Mouse (Mus musculus): ENCODE data around the gene Git1. TPM values are rescaled to one million over a fixed set of nuclear protein-coding genes. Genes with fewer than 3 reads are reported as not detected.

Gene Git1
- polyA plus RNA-seq, 1 experiment = 566 TPM

- Histone ChIP-seq H3K4me1 (ENCODE audit: control insufficient read depth, insufficient read depth, low read length) (peaks cover 38% of the 10 kb centered on the region), H3K36me3 (ENCODE audit: control insufficient read depth, insufficient read depth, low read length) (peaks cover 1% of the 10 kb centered on the region), H3K27ac (ENCODE audit: control insufficient read depth, insufficient read depth, low read depth, low read length) (no peak overlapping the region), H3K4me3 (ENCODE audit: control insufficient read depth, low read depth, low read length) (no peak overlapping the region), H3K27me3 (ENCODE audit: control insufficient read depth, insufficient read depth, low read length) (peaks cover 3% of the 10 kb centered on the region; the same call in 1 of the 2 replicates)
- TF ChIP-seq CTCF (IDR thresholded peaks at IDR 0.05; ENCODE audit: control insufficient read depth, insufficient read depth, insufficient replicate concordance, low read depth, low read length) (no peak), POLR2A (IDR thresholded peaks at IDR 0.05; ENCODE audit: control insufficient read depth, low read depth, low read length) (no peak)
These were observed 2.9 kb upstream of the Git1 start for GRCm38 (mm10) chr11:77490451-77490850.

DNA sequence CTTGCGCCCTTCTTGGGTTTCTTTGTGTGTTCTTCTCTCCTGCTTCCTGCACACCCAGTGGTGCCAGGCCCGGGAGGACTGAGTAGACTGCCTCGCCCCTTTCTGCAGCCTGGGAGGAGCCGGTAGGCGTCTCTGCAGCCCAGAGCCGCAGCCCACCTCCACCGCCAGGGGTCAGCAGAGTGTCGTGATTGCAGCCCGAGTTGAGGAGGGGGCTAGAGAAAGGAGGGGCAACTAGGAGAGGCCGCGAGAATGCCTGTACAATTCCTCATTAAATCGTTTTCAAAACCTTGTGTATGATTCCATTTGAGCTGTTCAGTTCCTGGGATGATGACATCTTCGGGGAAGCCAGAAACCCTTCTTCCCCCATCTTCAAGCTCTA, 2.2 kb upstream of the Git1 start:
- peaks cover 1% of the 10 kb centered on the region for H3K36me3 ChIP-seq (ENCODE audit: control insufficient read depth, insufficient read depth, low read length)
- peak overlapping the region; percentile 59 for H3K4me3 ChIP-seq (ENCODE audit: control insufficient read depth, low read depth, low read length)
- H3K27me3 ChIP-seq (ENCODE audit: control insufficient read depth, insufficient read depth, low read length) = peaks cover 3% of the 10 kb centered on the region; the same call in 1 of the 2 replicates
- peak; percentile 86 for TF ChIP-seq CTCF (IDR thresholded peaks at IDR 0.05; ENCODE audit: control insufficient read depth, insufficient read depth, insufficient replicate concordance, low read depth, low read length)
- no peak for TF ChIP-seq POLR2A (IDR thresholded peaks at IDR 0.05; ENCODE audit: control insufficient read depth, low read depth, low read length)
- H3K4me1 ChIP-seq (ENCODE audit: control insufficient read depth, insufficient read depth, low read length) = peaks cover 41% of the 10 kb centered on the region
- H3K27ac ChIP-seq (ENCODE audit: control insufficient read depth, insufficient read depth, low read depth, low read length) = no peak overlapping the region

- no peak for TF ChIP-seq CTCF (IDR thresholded peaks at IDR 0.05; ENCODE audit: control insufficient read depth, insufficient read depth, insufficient replicate concordance, low read depth, low read length)
- H3K4me3 ChIP-seq (ENCODE audit: control insufficient read depth, low read depth, low read length) = peak overlapping the region; percentile 59
- peaks cover 1% of the 10 kb centered on the region for H3K36me3 ChIP-seq (ENCODE audit: control insufficient read depth, insufficient read depth, low read length)
- H3K4me1 ChIP-seq (ENCODE audit: control insufficient read depth, insufficient read depth, low read length) = peaks cover 41% of the 10 kb centered on the region
- H3K27ac ChIP-seq (ENCODE audit: control insufficient read depth, insufficient read depth, low read depth, low read length) = no peak overlapping the region; the same call in 1 of the 2 replicates
- peaks cover 3% of the 10 kb centered on the region; the same call in 1 of the 2 replicates for H3K27me3 ChIP-seq (ENCODE audit: control insufficient read depth, insufficient read depth, low read length)
These were observed 1.7 kb upstream of the Git1 start for GRCm38 (mm10) chr11:77491502-77492291.

DNA sequence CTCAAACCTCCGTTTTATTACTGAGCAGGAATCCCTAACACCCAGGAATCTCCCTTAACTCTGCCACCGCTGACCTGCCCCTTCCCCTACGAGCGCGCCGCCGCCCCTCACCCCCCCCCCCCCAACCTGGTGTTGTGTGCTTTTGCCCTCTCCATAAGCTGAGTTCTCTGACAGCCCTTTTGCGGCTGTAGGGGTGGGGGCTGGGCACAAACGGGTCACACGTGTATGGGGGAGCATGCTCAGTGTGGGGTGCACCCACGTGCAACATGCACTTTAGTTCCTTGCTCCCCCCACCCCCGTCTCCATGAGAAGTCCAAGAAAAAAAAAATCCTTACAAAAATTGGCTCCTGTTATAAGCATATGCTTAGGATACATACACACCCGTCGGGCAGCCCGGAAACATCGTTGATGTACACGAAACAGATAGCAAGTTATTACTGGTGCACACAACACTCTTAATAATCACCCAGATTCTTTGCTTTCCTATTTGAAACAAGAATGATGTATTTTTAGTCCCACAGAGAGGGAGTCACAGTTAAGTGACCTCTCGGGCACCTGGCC, 971 bp upstream of the Git1 start:
- Histone ChIP-seq H3K4me1 (ENCODE audit: control insufficient read depth, insufficient read depth, low read length) (peaks cover 47% of the 10 kb centered on the region), H3K27me3 (ENCODE audit: control insufficient read depth, insufficient read depth, low read length) (peaks cover 3% of the 10 kb centered on the region; the same call in 1 of the 2 replicates), H3K27ac (ENCODE audit: control insufficient read depth, insufficient read depth, low read depth, low read length) (no peak overlapping the region), H3K4me3 (ENCODE audit: control insufficient read depth, low read depth, low read length) (peak overlapping the region; percentile 93), H3K36me3 (ENCODE audit: control insufficient read depth, insufficient read depth, low read length) (peaks cover 1% of the 10 kb centered on the region)
- TF ChIP-seq CTCF (IDR thresholded peaks at IDR 0.05; ENCODE audit: control insufficient read depth, insufficient read depth, insufficient replicate concordance, low read depth, low read length) = no peak
- no peak for TF ChIP-seq POLR2A (IDR thresholded peaks at IDR 0.05; ENCODE audit: control insufficient read depth, low read depth, low read length)

- peak overlapping the region; percentile 93 for H3K4me3 ChIP-seq (ENCODE audit: control insufficient read depth, low read depth, low read length)
- H3K27ac ChIP-seq (ENCODE audit: control insufficient read depth, insufficient read depth, low read depth, low read length) = peak overlapping the region; percentile 84
- peaks cover 52% of the 10 kb centered on the region for H3K4me1 ChIP-seq (ENCODE audit: control insufficient read depth, insufficient read depth, low read length)
- no peak for TF ChIP-seq CTCF (IDR thresholded peaks at IDR 0.05; ENCODE audit: control insufficient read depth, insufficient read depth, insufficient replicate concordance, low read depth, low read length)
- TF ChIP-seq POLR2A (IDR thresholded peaks at IDR 0.05; ENCODE audit: control insufficient read depth, low read depth, low read length) = peak; percentile 32; the same call in 1 of the 2 replicates
- H3K27me3 ChIP-seq (ENCODE audit: control insufficient read depth, insufficient read depth, low read length) = peaks cover 3% of the 10 kb centered on the region; the same call in 1 of the 2 replicates
- peaks cover 1% of the 10 kb centered on the region for H3K36me3 ChIP-seq (ENCODE audit: control insufficient read depth, insufficient read depth, low read length)
These were observed 440 bp upstream of the Git1 start for GRCm38 (mm10) chr11:77492911-77493332.

- H3K27ac ChIP-seq (ENCODE audit: control insufficient read depth, insufficient read depth, low read depth, low read length) = peak overlapping the region; percentile 87
These were observed 948 bp downstream of the Git1 start for GRCm38 (mm10) chr11:77494344-77494676.

DNA sequence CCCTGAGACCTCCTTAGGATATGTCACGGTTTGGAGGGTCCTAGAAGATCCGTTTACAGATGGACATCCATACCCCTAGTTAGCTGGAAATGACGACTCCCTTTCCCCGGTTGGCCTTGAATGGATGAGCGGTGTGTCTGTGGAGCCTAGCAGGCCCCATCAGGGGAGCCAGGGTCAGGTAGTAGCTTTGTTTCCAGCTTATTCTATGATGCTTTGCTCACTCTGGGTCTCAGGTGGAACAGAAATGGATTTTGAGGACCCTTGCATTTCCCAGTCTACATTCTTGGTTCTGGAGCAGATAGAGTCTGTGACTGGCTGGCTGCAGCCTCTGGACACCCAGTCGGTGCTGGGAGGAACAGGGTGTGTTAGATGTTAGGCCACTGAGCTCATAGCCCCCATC, 1.4 kb downstream of the Git1 start:
- TF ChIP-seq CTCF (IDR thresholded peaks at IDR 0.05; ENCODE audit: control insufficient read depth, insufficient read depth, insufficient replicate concordance, low read depth, low read length) (no peak), POLR2A (IDR thresholded peaks at IDR 0.05; ENCODE audit: control insufficient read depth, low read depth, low read length) (no peak)
- no peak overlapping the region for H3K27ac ChIP-seq (ENCODE audit: control insufficient read depth, insufficient read depth, low read depth, low read length)
- H3K4me1 ChIP-seq (ENCODE audit: control insufficient read depth, insufficient read depth, low read length) = peaks cover 51% of the 10 kb centered on the region
- peaks cover 1% of the 10 kb centered on the region for H3K36me3 ChIP-seq (ENCODE audit: control insufficient read depth, insufficient read depth, low read length)
- H3K4me3 ChIP-seq (ENCODE audit: control insufficient read depth, low read depth, low read length) = peak overlapping the region; percentile 97; the same call in 1 of the 2 replicates
- peaks cover 2% of the 10 kb centered on the region; the same call in 1 of the 2 replicates for H3K27me3 ChIP-seq (ENCODE audit: control insufficient read depth, insufficient read depth, low read length)

More at GRCm38 (mm10) chr11:77494344-77494676, 948 bp downstream of the Git1 start:
- Histone ChIP-seq H3K4me3 (ENCODE audit: control insufficient read depth, low read depth, low read length) (peak overlapping the region; percentile 97), H3K4me1 (ENCODE audit: control insufficient read depth, insufficient read depth, low read length) (peaks cover 52% of the 10 kb centered on the region), H3K27me3 (ENCODE audit: control insufficient read depth, insufficient read depth, low read length) (peaks cover 3% of the 10 kb centered on the region; the same call in 1 of the 2 replicates), H3K36me3 (ENCODE audit: control insufficient read depth, insufficient read depth, low read length) (peaks cover 1% of the 10 kb centered on the region)
- TF ChIP-seq CTCF (IDR thresholded peaks at IDR 0.05; ENCODE audit: control insufficient read depth, insufficient read depth, insufficient replicate concordance, low read depth, low read length) (no peak), POLR2A (IDR thresholded peaks at IDR 0.05; ENCODE audit: control insufficient read depth, low read depth, low read length) (no peak)
